Mouse (Mus musculus) testis, adult 2 months (tissue): ENCODE measurements around the gene Dyrk3. TPM values are rescaled to one million over a fixed set of nuclear protein-coding genes. Genes with fewer than 3 reads are reported as not detected.
A peak's percentile ranks its signal among the peaks of the same experiment; 100 is the strongest.
"Not testable (repeated sequence)": the region's sequence is repeated elsewhere in the genome, so short reads cannot be mapped to it uniquely, and the experiment has no call there.

Experiments
- H3K27ac ChIP-seq: fragments of 200-500 bp; 2 replicates; pipeline ENCODE4 v1.5.1; 2012; ENCODE audit warnings: low read depth, low read length; ENCODE audit not compliant: control insufficient read depth, insufficient read depth
- H3K27me3 ChIP-seq: fragments of 200-500 bp; 2 replicates; pipeline ENCODE4 v1.6.1; 2012; ENCODE audit warnings: mild to moderate bottlenecking, low read length, moderate library complexity; ENCODE audit not compliant: control insufficient read depth, insufficient read depth
- H3K36me3 ChIP-seq: fragments of 200-500 bp; 2 replicates; pipeline ENCODE4 v1.6.1; 2012; ENCODE audit warnings: mild to moderate bottlenecking, low read length; ENCODE audit not compliant: control insufficient read depth, insufficient read depth
- H3K4me1 ChIP-seq: fragments of 200-500 bp; 2 replicates; pipeline ENCODE4 v1.6.1; 2012; ENCODE audit warnings: low read length; ENCODE audit not compliant: control insufficient read depth, insufficient read depth
- H3K4me3 ChIP-seq: fragments of 200-500 bp; 2 replicates; pipeline ENCODE4 v1.5.1; 2012; ENCODE audit warnings: low read depth, mild to moderate bottlenecking, low read length, moderate library complexity, mixed read lengths; ENCODE audit not compliant: control insufficient read depth
- CTCF ChIP-seq: fragments of 200-500 bp; IDR thresholded peaks from 2 replicates; pipeline ENCODE4 v1.5.1; 2012; ENCODE audit warnings: low read depth, mild to moderate bottlenecking, inconsistent platforms, low read length, moderate library complexity; ENCODE audit not compliant: control insufficient read depth, insufficient read depth, insufficient replicate concordance
- POLR2A ChIP-seq: fragments of 200-500 bp; IDR thresholded peaks from 2 replicates; pipeline ENCODE4 v1.6.1; 2012; ENCODE audit warnings: low read depth, mild to moderate bottlenecking, inconsistent platforms, low read length, moderate library complexity; ENCODE audit not compliant: control insufficient read depth
- polyA plus RNA-seq: library from polyadenylated mRNA; depleted of rRNA; stranded (reverse); fragments of >200 nt; gene quantifications from 2 replicates; pipeline ENCODE4 v1.2.3, GENCODE M21; 2012

Gene Dyrk3
- polyA plus RNA-seq, 1 experiment, result 102 TPM

- Histone ChIP-seq H3K4me3 (peak within 1 kb of the TSS; percentile 88), H3K27ac (peak within 1 kb of the TSS; percentile 46; the same call in 1 of the 2 replicates), H3K4me1 (peaks cover 2% of the 10 kb centered on the region; the same call in 1 of the 2 replicates), H3K27me3 (no peaks in the 10 kb centered on the region), H3K36me3 (no peaks in the 10 kb centered on the region)
- TF ChIP-seq CTCF, result no peak
- TF ChIP-seq POLR2A, result peak; percentile 74
These were observed 15.0 kb upstream of the Dyrk3 start, which contains the start of gene Eif2d for GRCm38 (mm10) chr1:131153018-131153629. Eif2d (plus strand) TSS chr1:131153181.

- no peaks in the 10 kb centered on the region for H3K27me3 ChIP-seq
- H3K27ac ChIP-seq, result no peak overlapping the region
- TF ChIP-seq CTCF, result no peak
- TF ChIP-seq POLR2A, result no peak
These were observed 11.4 kb upstream of the Dyrk3 start for GRCm38 (mm10) chr1:131149496-131149895.

GRCm38 (mm10) chr1:131146181-131146614 lies 8.1 kb upstream of the Dyrk3 start:
- Histone ChIP-seq H3K27me3 (no peaks in the 10 kb centered on the region), H3K36me3 (no peaks in the 10 kb centered on the region), H3K27ac (no peak overlapping the region), H3K4me3 (no peak overlapping the region), H3K4me1 (no peaks in the 10 kb centered on the region; the same call in 1 of the 2 replicates)
- TF ChIP-seq POLR2A, result no peak
- no peak for TF ChIP-seq CTCF

More at GRCm38 (mm10) chr1:131149496-131149895, 11.4 kb upstream of the Dyrk3 start:
- Histone ChIP-seq H3K4me1 (peaks cover under 1% of the 10 kb centered on the region; the same call in 1 of the 2 replicates), H3K4me3 (no peak overlapping the region), H3K36me3 (no peaks in the 10 kb centered on the region)

GRCm38 (mm10) chr1:131145222-131145621 lies 7.1 kb upstream of the Dyrk3 start:
- not testable (repeated sequence) for H3K4me3 ChIP-seq, H3K27ac ChIP-seq, H3K36me3 ChIP-seq, H3K27me3 ChIP-seq, H3K4me1 ChIP-seq

- no peak overlapping the region for H3K27ac ChIP-seq
- H3K4me1 ChIP-seq, result peaks cover 7% of the 10 kb centered on the region; the same call in 1 of the 2 replicates
- no peaks in the 10 kb centered on the region for H3K27me3 ChIP-seq
- no peak overlapping the region for H3K4me3 ChIP-seq
- TF ChIP-seq CTCF, result no peak
- TF ChIP-seq POLR2A, result no peak
- no peaks in the 10 kb centered on the region for H3K36me3 ChIP-seq
These were observed 4.3 kb upstream of the Dyrk3 start for GRCm38 (mm10) chr1:131142472-131142871.

- Histone ChIP-seq H3K27me3 (no peaks in the 10 kb centered on the region), H3K27ac (no peak overlapping the region)
- no peak for TF ChIP-seq CTCF
- no peak for TF ChIP-seq POLR2A
These were observed 3.3 kb upstream of the Dyrk3 start for GRCm38 (mm10) chr1:131141449-131141848.

GRCm38 (mm10) chr1:131139102-131140095 lies 1.3 kb upstream of the Dyrk3 start:
- Histone ChIP-seq H3K27me3 (no peaks in the 10 kb centered on the region), H3K36me3 (no peaks in the 10 kb centered on the region), H3K27ac (peak overlapping the region; percentile 53; the same call in 1 of the 2 replicates), H3K4me3 (peak overlapping the region; percentile 73), H3K4me1 (peaks cover 9% of the 10 kb centered on the region)
- TF ChIP-seq CTCF, result no peak
- TF ChIP-seq POLR2A, result no peak

More at GRCm38 (mm10) chr1:131141449-131141848, 3.3 kb upstream of the Dyrk3 start:
- Histone ChIP-seq H3K4me1 (peaks cover 7% of the 10 kb centered on the region; the same call in 1 of the 2 replicates), H3K4me3 (no peak overlapping the region), H3K36me3 (no peaks in the 10 kb centered on the region)
